Mouse (Mus musculus) heart, adult 2 months (tissue): ENCODE measurements around the gene Ncor2. TPM values are rescaled to one million over a fixed set of nuclear protein-coding genes. Genes with fewer than 3 reads are reported as not detected.

Experiments used
- DNase-seq, 2 experiments: peaks; one replicate each; pipeline ENCODE4 v3.0.0; 2021
- H3K27ac ChIP-seq: fragments of 200-600 bp; 2 replicates; pipeline ENCODE4 v1.8.1; 2022
- H3K27me3 ChIP-seq: fragments of 200-500 bp; 2 replicates; pipeline ENCODE4 v1.6.1; 2012; ENCODE audit warnings: mild to moderate bottlenecking, low read length, inconsistent platforms, mixed read lengths; ENCODE audit not compliant: control insufficient read depth, insufficient read depth
- H3K36me3 ChIP-seq: fragments of 200-500 bp; 2 replicates; pipeline ENCODE4 v1.6.1; 2012; ENCODE audit warnings: low read length, inconsistent platforms; ENCODE audit not compliant: control insufficient read depth, insufficient read depth
- H3K4me1 ChIP-seq: fragments of 200-500 bp; 2 replicates; pipeline ENCODE4 v1.6.1; 2011; ENCODE audit warnings: low read length; ENCODE audit not compliant: control insufficient read depth, insufficient read depth
- H3K4me3 ChIP-seq: fragments of 200-600 bp; 2 replicates; pipeline ENCODE4 v1.8.1; 2022
- H3K79me2 ChIP-seq: fragments of 200-500 bp; replicated peaks from 2 replicates; pipeline ENCODE4 v1.6.1; 2012; ENCODE audit warnings: mild to moderate bottlenecking, inconsistent platforms, low read length, moderate library complexity, mixed read lengths; ENCODE audit not compliant: control insufficient read depth, insufficient read depth
- H3K9ac ChIP-seq: fragments of 200-500 bp; 2 replicates; pipeline ENCODE4 v1.6.1; 2012; ENCODE audit warnings: low read depth, mild to moderate bottlenecking, control low read depth, inconsistent platforms, low read length, mixed read lengths
- CTCF ChIP-seq: fragments of 200-600 bp; IDR thresholded peaks from 2 replicates; pipeline ENCODE4 v1.8.1; 2022; ENCODE audit warnings: antibody characterized with exemption, mild to moderate bottlenecking, moderate library complexity
- EP300 ChIP-seq: fragments of 200-500 bp; IDR thresholded peaks from 2 replicates; pipeline ENCODE4 v1.6.1; 2011; ENCODE audit warnings: low read depth, low read length, control low read depth; ENCODE audit not compliant: insufficient read depth
- POLR2A ChIP-seq: fragments of 200-500 bp; IDR thresholded peaks from 2 replicates; pipeline ENCODE4 v1.6.1; 2011; ENCODE audit warnings: mild to moderate bottlenecking, low read depth, low read length, control low read depth; ENCODE audit not compliant: insufficient read depth
- WGBS: fragments of 180-500 bp; shearing (Covaris S2); methylation state at CpG from one replicate; pipeline ENCODE4 v1.1.7; 2018; 5-methylcytosine and 5-hydroxymethylcytosine counted together
- intact Hi-C: fragments of 180-260 bp; cut with DNase I; formaldehyde crosslinking; loops from one replicate; pipeline ENCODE4 v1.15.1; 2025
- polyA plus RNA-seq: library from polyadenylated mRNA; depleted of rRNA; stranded (reverse); fragments of >200 nt; gene quantifications from 2 replicates; pipeline ENCODE4 v1.2.3, GENCODE M21; 2012
- total RNA-seq, 2 experiments: library from RNA; stranded (reverse); gene quantifications; 2 replicates each; pipeline ENCODE4 v1.2.3; 2021

Gene Ncor2
- total and polyA plus RNA-seq, 3 experiments: 39.1 to 77.5 (median 73.5) TPM

DNA sequence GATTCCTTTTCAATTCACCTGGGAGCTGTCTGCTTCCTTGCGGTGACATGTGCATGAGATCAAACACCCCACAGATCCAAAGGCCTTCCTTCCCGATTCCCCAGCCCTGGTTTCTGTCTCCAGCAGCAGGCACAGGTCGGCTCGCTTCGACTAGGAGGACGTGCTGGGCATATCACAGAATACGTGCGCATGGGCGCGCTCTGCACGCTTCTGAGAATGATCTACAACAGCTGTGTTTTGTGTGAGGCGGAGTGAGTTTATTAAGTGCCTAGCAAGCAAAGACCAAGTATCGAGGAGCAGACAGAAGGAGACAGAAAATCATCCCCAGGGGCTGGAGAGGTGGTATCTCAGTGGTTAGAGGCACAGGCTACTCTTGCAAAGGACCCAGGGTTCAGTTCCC, 17.0 kb upstream of the Ncor2 start:
- intact Hi-C loops: no loop called here
- 72% methylated on average over 13 of the region's 13 CpGs for WGBS

DNA sequence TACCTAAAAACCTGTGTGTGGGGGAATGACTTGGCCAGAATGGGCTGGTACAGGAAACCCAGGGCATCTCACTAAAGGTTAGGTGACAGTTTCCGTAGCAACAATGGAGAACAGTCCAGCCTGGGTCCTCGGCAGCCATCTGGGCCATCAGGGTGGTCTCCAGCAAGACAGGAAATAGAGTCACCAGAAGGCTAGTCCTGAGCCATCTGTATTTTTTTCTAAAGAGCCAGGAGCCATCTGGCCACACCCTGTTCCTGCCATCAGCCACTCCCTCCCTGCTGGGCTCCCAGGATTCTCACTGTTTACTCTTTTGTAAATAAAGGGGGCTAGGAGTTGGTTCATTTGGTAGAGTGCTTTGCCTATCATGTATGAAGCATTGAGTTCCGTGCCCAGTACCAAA, 16.1 kb upstream of the Ncor2 start:
- no peaks in the 10 kb centered on the region for H3K27me3 ChIP-seq
- DNase-seq: no peak
- no peaks in the 10 kb centered on the region for H3K79me2 ChIP-seq
- no peaks in the 10 kb centered on the region for H3K36me3 ChIP-seq
- WGBS: 51% methylated on average over 3 of the region's 3 CpGs
- no peak overlapping the region for H3K9ac ChIP-seq
- H3K4me1 ChIP-seq: no peaks in the 10 kb centered on the region; the same call in 1 of the 2 replicates
- no peak for TF ChIP-seq CTCF
- no peak for TF ChIP-seq EP300
- TF ChIP-seq POLR2A: no peak
- no peak overlapping the region for H3K4me3 ChIP-seq
- H3K27ac ChIP-seq: no peak overlapping the region
- intact Hi-C loops: no loop called here

More for the DNA sequence above, 17.0 kb upstream of the Ncor2 start:
- Histone ChIP-seq H3K27ac (no peak overlapping the region), H3K36me3 (no peaks in the 10 kb centered on the region), H3K4me3 (no peak overlapping the region), H3K4me1 (no peaks in the 10 kb centered on the region; the same call in 1 of the 2 replicates), H3K9ac (no peak overlapping the region), H3K27me3 (no peaks in the 10 kb centered on the region), H3K79me2 (no peaks in the 10 kb centered on the region)
- no peak for TF ChIP-seq POLR2A
- TF ChIP-seq EP300: no peak
- TF ChIP-seq CTCF: no peak
- DNase-seq: no peak

DNA sequence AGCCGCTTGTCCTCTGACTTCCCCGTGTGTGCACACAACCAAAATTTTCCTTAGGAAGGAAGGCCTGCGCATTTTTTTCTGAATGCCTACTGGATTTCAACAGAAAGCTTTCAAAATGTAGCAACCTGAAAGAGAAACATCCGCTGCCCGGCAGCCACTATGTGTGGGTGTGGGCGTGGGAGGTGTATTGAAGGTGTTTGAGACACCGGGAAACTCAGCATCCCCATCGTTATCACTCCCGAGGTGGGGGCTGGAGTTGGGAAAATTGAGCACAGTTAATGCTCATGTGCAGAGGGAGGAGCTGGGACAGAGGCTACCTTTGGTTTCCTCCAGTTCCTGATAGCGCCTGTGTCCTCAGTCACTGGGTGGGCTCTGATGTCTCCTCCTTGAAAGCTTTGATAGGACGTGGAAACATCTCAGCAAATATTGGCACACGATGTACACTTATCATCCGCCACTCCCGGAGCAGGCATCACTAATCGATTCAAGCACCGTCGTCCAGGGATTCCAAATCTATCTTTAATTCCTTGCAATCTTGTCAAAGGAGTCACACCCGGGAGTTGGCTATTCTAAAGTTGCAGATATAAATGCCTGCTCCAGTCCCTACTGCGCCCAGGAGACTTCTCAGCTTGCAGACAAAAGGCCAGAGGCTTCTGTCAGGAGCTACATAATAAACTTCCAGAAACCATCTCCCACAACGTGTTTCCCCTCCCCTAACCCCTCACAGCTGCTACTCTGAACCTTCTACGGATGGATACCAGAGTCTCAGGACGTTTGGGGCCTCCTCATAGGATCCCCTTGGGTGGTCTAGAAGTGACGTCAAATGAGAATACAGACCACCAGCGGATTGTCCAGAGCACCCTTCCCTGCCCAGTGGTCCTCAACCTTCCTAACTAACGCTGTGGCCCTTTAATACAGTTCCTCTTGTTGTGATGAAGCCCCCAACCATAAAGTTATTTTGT, 14.7 kb upstream of the Ncor2 start:
- Histone ChIP-seq H3K79me2 (no peaks in the 10 kb centered on the region), H3K36me3 (no peaks in the 10 kb centered on the region), H3K27me3 (no peaks in the 10 kb centered on the region), H3K9ac (no peak overlapping the region), H3K4me3 (no peak overlapping the region), H3K4me1 (no peaks in the 10 kb centered on the region; the same call in 1 of the 2 replicates), H3K27ac (no peak overlapping the region)
- 55% methylated on average over 25 of the region's 25 CpGs for WGBS
- intact Hi-C loops: no loop called here
- DNase-seq: no peak
- no peak for TF ChIP-seq POLR2A
- no peak for TF ChIP-seq EP300
- TF ChIP-seq CTCF: no peak

DNA sequence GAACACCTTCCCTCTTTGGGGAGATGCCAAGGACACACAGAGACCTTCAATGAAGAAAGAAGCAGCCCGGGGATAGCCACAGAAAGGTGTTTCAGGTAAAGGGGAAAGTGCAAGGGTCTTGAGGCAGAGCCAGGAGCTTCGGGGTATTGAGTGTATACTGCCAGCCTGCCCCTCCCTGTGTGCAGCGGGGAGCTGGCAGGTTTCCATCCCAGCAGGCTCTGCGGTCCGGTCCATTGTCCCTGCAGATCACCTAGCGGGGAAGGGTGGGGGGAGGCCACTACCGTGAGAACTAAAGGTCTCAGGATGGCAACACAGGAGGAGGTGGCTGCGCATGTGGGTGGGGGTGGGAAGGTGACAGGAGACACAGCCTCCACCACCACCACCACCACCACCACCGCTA, 12.6 kb upstream of the Ncor2 start:
- H3K4me1 ChIP-seq: no peaks in the 10 kb centered on the region; the same call in 1 of the 2 replicates
- TF ChIP-seq EP300: no peak
- no peak for TF ChIP-seq POLR2A
- no peak for TF ChIP-seq CTCF
- intact Hi-C loops: no loop called here
- no peak for DNase-seq
- no peaks in the 10 kb centered on the region for H3K36me3 ChIP-seq
- no peaks in the 10 kb centered on the region for H3K79me2 ChIP-seq
- no peaks in the 10 kb centered on the region for H3K27me3 ChIP-seq
- WGBS: 47% methylated on average over 9 of the region's 9 CpGs
- no peak overlapping the region for H3K27ac ChIP-seq
- no peak overlapping the region for H3K9ac ChIP-seq
- H3K4me3 ChIP-seq: no peak overlapping the region

- TF ChIP-seq EP300 (no peak), CTCF (no peak), POLR2A (no peak)
- Histone ChIP-seq H3K4me3 (no peak overlapping the region), H3K36me3 (no peaks in the 10 kb centered on the region), H3K27ac (no peak overlapping the region), H3K4me1 (no peaks in the 10 kb centered on the region; the same call in 1 of the 2 replicates), H3K27me3 (no peaks in the 10 kb centered on the region), H3K79me2 (no peaks in the 10 kb centered on the region), H3K9ac (no peak overlapping the region)
- no peak for DNase-seq
- intact Hi-C loops: no loop called here
- whole genome bisulfite sequencing: 82% methylated on average over 7 of the region's 7 CpGs
Observed at GRCm38 (mm10) chr5:125190105-125190813, 11.2 kb upstream of the Ncor2 start.

- Histone ChIP-seq H3K9ac (no peak overlapping the region), H3K27ac (no peak overlapping the region), H3K79me2 (no peaks in the 10 kb centered on the region), H3K4me1 (no peaks in the 10 kb centered on the region; the same call in 1 of the 2 replicates), H3K27me3 (no peaks in the 10 kb centered on the region), H3K36me3 (no peaks in the 10 kb centered on the region), H3K4me3 (no peak overlapping the region)
- WGBS: 55% methylated on average over 11 of the region's 11 CpGs
- TF ChIP-seq POLR2A: no peak
- TF ChIP-seq CTCF: peak; percentile 87
- intact Hi-C loops: loop anchor here (1.0 kb wide), 1 partner anchor 82 kb away; no protein-coding TSS in a partner anchor
- DNase-seq: peak; percentile 84 to 88
Observed at GRCm38 (mm10) chr5:125189625-125190024, 10.6 kb upstream of the Ncor2 start.
